Mouse (Mus musculus): ENCODE results near the gene Eif2ak4.

Gene Eif2ak4

GRCm38 (mm10) chr2:118509688-118510446 lies 121.4 kb downstream of the Eif2ak4 start:
- DNase-seq (ENCODE audit: low spot score) = no peak

- DNase-seq (ENCODE audit: low spot score) = peak; percentile 90
Measured at GRCm38 (mm10) chr2:118510447-118511310, 122.3 kb downstream of the Eif2ak4 start.

GRCm38 (mm10) chr2:118511779-118512417 lies 123.5 kb downstream of the Eif2ak4 start:
- DNase-seq (ENCODE audit: low spot score) = no peak

- DNase-seq (ENCODE audit: low spot score) = no peak
Measured at GRCm38 (mm10) chr2:118512418-118513377, 124.3 kb downstream of the Eif2ak4 start.

- DNase-seq (ENCODE audit: low spot score) = peak; percentile 93
Measured at GRCm38 (mm10) chr2:118520042-118520933, 131.9 kb downstream of the Eif2ak4 start.

- DNase-seq (ENCODE audit: low spot score) = no peak
Measured at GRCm38 (mm10) chr2:118522265-118522664, 133.8 kb downstream of the Eif2ak4 start.

GRCm38 (mm10) chr2:118523163-118523730 lies 134.8 kb downstream of the Eif2ak4 start:
- DNase-seq (ENCODE audit: low spot score) = no peak

GRCm38 (mm10) chr2:118524811-118525210 lies 136.4 kb downstream of the Eif2ak4 start:
- no peak for DNase-seq (ENCODE audit: low spot score)
